Mouse (Mus musculus): Measurements from ENCODE around the gene Bsn.

DNA sequence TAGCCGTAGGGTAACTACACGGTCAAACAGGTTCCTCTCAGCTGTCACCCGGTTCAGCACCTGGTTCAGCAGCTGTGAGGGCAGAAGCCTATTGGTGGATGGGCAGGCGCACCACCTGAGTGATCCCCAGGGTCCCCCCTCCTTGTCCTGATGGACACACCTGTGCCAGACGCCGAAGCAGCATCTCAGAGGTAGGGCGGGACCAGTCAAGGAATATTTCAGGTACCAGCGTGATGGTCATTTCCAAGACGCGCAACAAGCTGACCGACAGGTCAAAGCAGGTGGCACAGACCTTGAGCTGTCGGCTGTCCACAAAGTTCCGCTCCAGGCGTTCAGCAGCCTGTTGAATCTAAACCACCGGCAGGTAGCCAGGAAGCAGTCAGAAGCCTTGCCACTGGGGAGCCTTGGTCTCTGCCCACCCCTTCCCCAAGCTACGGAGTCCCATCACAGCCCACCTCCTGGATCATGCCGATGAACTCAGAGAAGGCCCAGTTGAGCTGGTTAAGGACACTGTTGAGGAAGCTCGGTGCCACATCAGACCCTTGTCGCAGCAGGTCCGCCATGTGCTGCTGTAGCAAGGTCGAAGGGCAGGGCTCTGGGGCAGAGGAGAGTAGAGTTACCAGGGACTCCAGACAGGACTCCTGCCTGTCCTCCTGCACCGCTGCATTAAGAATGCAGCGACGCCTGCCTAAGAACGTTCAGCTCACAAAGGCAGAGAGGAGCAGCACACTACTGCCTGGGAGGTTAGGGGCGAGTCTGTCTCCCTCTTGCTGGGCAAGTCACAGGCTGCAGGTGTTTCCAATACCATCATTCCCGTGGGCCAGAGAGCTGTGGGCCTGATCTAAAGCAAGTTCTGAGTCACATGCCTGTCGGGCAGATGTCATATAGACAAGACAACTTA is 133.6 kb downstream of the Bsn start:
- no peak for TF ChIP-seq CTCF (IDR thresholded peaks at IDR 0.05)
- TF ChIP-seq EP300 (IDR thresholded peaks at IDR 0.05) = no peak
